Mouse (Mus musculus) CH12.LX (cell line): ENCODE results near the gene Ccdc40. TPM values are rescaled to one million over a fixed set of nuclear protein-coding genes. Genes with fewer than 3 reads are reported as not detected.

Experiments used
- DNase-seq: peaks from one replicate; pipeline ENCODE4 v3.0.0-alpha.2; 2013; ENCODE audit errors: extremely low read depth
- H3K27ac ChIP-seq: 2 replicates; pipeline ENCODE4 v1.5.1; 2012; ENCODE audit warnings: low read depth, mild to moderate bottlenecking, control low read depth, moderate library complexity; ENCODE audit not compliant: insufficient read depth
- H3K27me3 ChIP-seq: replicated peaks from 2 replicates; pipeline ENCODE3; 2012; ENCODE audit warnings: inconsistent platforms
- H3K36me3 ChIP-seq, 2 experiments: replicated peaks in 1 of 2; 2 replicates each; pipeline versions ENCODE3 to v1.6.1; 2012; ENCODE audit warnings: inconsistent platforms in 1 of 2, low read length in 1 of 2, mild to moderate bottlenecking in 1 of 2, mixed read lengths in 1 of 2, moderate library complexity in 1 of 2; ENCODE audit not compliant: control insufficient read depth in 1 of 2, insufficient read depth in 1 of 2
- H3K4me1 ChIP-seq, 2 experiments: 2 replicates each; pipeline ENCODE4 v1.6.1; 2012; ENCODE audit warnings: inconsistent platforms in 1 of 2, moderate library complexity in 1 of 2; ENCODE audit not compliant: insufficient read depth in 2 of 2, control insufficient read depth in 1 of 2
- H3K4me2 ChIP-seq: 2 replicates; pipeline ENCODE4 v1.6.1; 2012; ENCODE audit warnings: low read depth, mild to moderate bottlenecking, control low read depth; ENCODE audit not compliant: poor library complexity, insufficient read depth, severe bottlenecking
- H3K4me3 ChIP-seq, 3 experiments: fragments of 150-350 bp in 1 of 3; sonication (generic) in 1 of 3; replicated peaks in 1 of 3; 2 replicates each; pipeline versions ENCODE3 to v1.5.1; 2011 to 2012; ENCODE audit warnings: low read depth in 2 of 3, low read length in 2 of 3, mild to moderate bottlenecking in 2 of 3, moderate library complexity in 2 of 3, control low read depth in 1 of 3, improper control_type of control experiment in 1 of 3, inconsistent platforms in 1 of 3, mixed read lengths in 1 of 3; ENCODE audit not compliant: poor library complexity in 1 of 3
- H3K79me2 ChIP-seq: replicated peaks from 2 replicates; pipeline ENCODE4 v1.6.1; 2012; ENCODE audit warnings: mild to moderate bottlenecking, moderate library complexity; ENCODE audit not compliant: control insufficient read depth, poor library complexity, insufficient read depth, severe bottlenecking; ENCODE audit errors: extremely low read depth
- H3K9ac ChIP-seq: 2 replicates; pipeline ENCODE4 v1.6.1; 2012; ENCODE audit warnings: low read depth, mild to moderate bottlenecking, control low read depth, moderate library complexity; ENCODE audit not compliant: insufficient read depth
- H3K9me3 ChIP-seq: replicated peaks from 2 replicates; pipeline ENCODE3; 2012; ENCODE audit warnings: low read length, inconsistent platforms, mixed read lengths
- BHLHE40 ChIP-seq: IDR thresholded peaks from 2 replicates; pipeline ENCODE4 v1.6.1; 2011; ENCODE audit warnings: mild to moderate bottlenecking, low read depth, low read length, improper control_type of control experiment
- CHD1 ChIP-seq: IDR thresholded peaks from 2 replicates; pipeline ENCODE4 v1.6.1; 2012; ENCODE audit warnings: low read depth, low read length, improper control_type of control experiment, inconsistent platforms
- CHD2 ChIP-seq: IDR thresholded peaks from 2 replicates; pipeline ENCODE4 v1.6.1; 2011; ENCODE audit warnings: low read length, improper control_type of control experiment
- CTCF ChIP-seq, 2 experiments: IDR thresholded peaks in 1 of 2; conservative IDR thresholded peaks in 1 of 2; 2 replicates each; pipeline ENCODE4 v1.5.1; 2011 to 2012; ENCODE audit warnings: low read depth in 2 of 2, low read length in 2 of 2, improper control_type of control experiment in 1 of 2, inconsistent platforms in 1 of 2, mild to moderate bottlenecking in 1 of 2, moderate library complexity in 1 of 2
- E2F4 ChIP-seq: IDR thresholded peaks from 2 replicates; pipeline ENCODE4 v1.6.1; 2011; ENCODE audit warnings: low read depth, low read length, improper control_type of control experiment; ENCODE audit not compliant: insufficient replicate concordance
- EP300 ChIP-seq: IDR thresholded peaks from 2 replicates; pipeline ENCODE4 v1.6.1; 2011; ENCODE audit warnings: low read length, improper control_type of control experiment
- HCFC1 ChIP-seq: IDR thresholded peaks from 2 replicates; pipeline ENCODE4 v1.6.1; 2012; ENCODE audit warnings: low read depth, mild to moderate bottlenecking, inconsistent platforms, low read length, improper control_type of control experiment
- IRF4 ChIP-seq: IDR thresholded peaks from 2 replicates; pipeline ENCODE4 v1.6.1; 2014; ENCODE audit warnings: low read depth, mild to moderate bottlenecking, inconsistent platforms, low read length, improper control_type of control experiment
- JUN ChIP-seq: IDR thresholded peaks from 2 replicates; pipeline ENCODE4 v1.6.1; 2011; ENCODE audit warnings: low read depth, mild to moderate bottlenecking, low read length, improper control_type of control experiment, moderate library complexity; ENCODE audit not compliant: insufficient read depth
- JUND ChIP-seq: conservative IDR thresholded peaks from 2 replicates; pipeline ENCODE4 v1.6.1; 2011; ENCODE audit warnings: low read depth, low read length, improper control_type of control experiment
- KAT2A ChIP-seq: IDR thresholded peaks from 2 replicates; pipeline ENCODE4 v1.6.1; 2012; ENCODE audit warnings: low read length, improper control_type of control experiment, inconsistent platforms; ENCODE audit not compliant: insufficient replicate concordance
- MAFK ChIP-seq: IDR thresholded peaks from 2 replicates; pipeline ENCODE4 v1.6.1; 2011; ENCODE audit warnings: low read length, improper control_type of control experiment; ENCODE audit not compliant: insufficient replicate concordance
- MAZ ChIP-seq: IDR thresholded peaks from 2 replicates; pipeline ENCODE4 v1.6.1; 2012; ENCODE audit warnings: low read depth, mild to moderate bottlenecking, inconsistent platforms, low read length, improper control_type of control experiment, moderate library complexity
- MEF2A ChIP-seq: IDR thresholded peaks from 2 replicates; pipeline ENCODE4 v1.6.1; 2014; ENCODE audit warnings: low read depth, mild to moderate bottlenecking, inconsistent platforms, low read length, improper control_type of control experiment, borderline replicate concordance
- MXI1 ChIP-seq: IDR thresholded peaks from 2 replicates; pipeline ENCODE4 v1.6.1; 2011; ENCODE audit warnings: mild to moderate bottlenecking, low read depth, low read length, improper control_type of control experiment
- MYC ChIP-seq: IDR thresholded peaks from 2 replicates; pipeline ENCODE4 v1.6.1; 2011; ENCODE audit warnings: low read depth, mild to moderate bottlenecking, improper control_type of control experiment, low read length
- NELFE ChIP-seq: IDR thresholded peaks from 2 replicates; pipeline ENCODE4 v1.6.1; 2011; ENCODE audit warnings: low read depth, low read length, improper control_type of control experiment
- PAX5 ChIP-seq: IDR thresholded peaks from 2 replicates; pipeline ENCODE4 v1.6.1; 2012; ENCODE audit warnings: low read length, inconsistent platforms, mixed read lengths
- POLR2AphosphoS2 ChIP-seq: IDR thresholded peaks from 2 replicates; pipeline ENCODE4 v1.6.1; 2011; ENCODE audit warnings: low read depth, low read length, improper control_type of control experiment
- RAD21 ChIP-seq: IDR thresholded peaks from 2 replicates; pipeline ENCODE4 v1.6.1; 2011; ENCODE audit warnings: low read depth, mild to moderate bottlenecking, low read length, improper control_type of control experiment, moderate library complexity
- SIN3A ChIP-seq: IDR thresholded peaks from 2 replicates; pipeline ENCODE4 v1.6.1; 2012; ENCODE audit warnings: low read length, improper control_type of control experiment, inconsistent platforms
- TCF12 ChIP-seq: IDR thresholded peaks from 2 replicates; pipeline ENCODE4 v1.6.1; 2014; ENCODE audit warnings: low read depth, mild to moderate bottlenecking, inconsistent platforms, low read length, improper control_type of control experiment
- USF1 ChIP-seq: IDR thresholded peaks from 2 replicates; pipeline ENCODE4 v1.6.1; 2014; ENCODE audit warnings: low read depth, mild to moderate bottlenecking, inconsistent platforms, low read length, improper control_type of control experiment
- ZC3H11A ChIP-seq: IDR thresholded peaks from 2 replicates; pipeline ENCODE4 v1.6.1; 2012; ENCODE audit warnings: low read depth, mild to moderate bottlenecking, inconsistent platforms, low read length, improper control_type of control experiment
- ZNF384 ChIP-seq: IDR thresholded peaks from 2 replicates; pipeline ENCODE4 v1.6.1; 2012; ENCODE audit warnings: low read depth, low read length, improper control_type of control experiment, inconsistent platforms
- dilution Hi-C: fragments of 300-500 bp; cut with MboI; formaldehyde crosslinking; loops from 2 replicates; pipeline ENCODE4 v1.14.3; 2020; ENCODE audit warnings: low sequenced_read_pairs; ENCODE audit not compliant: extremely low pct_unique_long_range_greater_than_20kb, extremely low pct_ligation_motif_present
- in situ Hi-C: fragments of 300-500 bp; cut with MboI; formaldehyde crosslinking; loops from 3 replicates; pipeline ENCODE4 v1.14.3; 2019; ENCODE audit warnings: low sequenced_read_pairs, low pct_ligation_motif_present, low pct_unique_long_range_greater_than_20kb, mixed read lengths
- polyA plus RNA-seq: library from polyadenylated mRNA; unstranded; fragments of >175 nt; gene quantifications from 2 replicates; pipeline ENCODE4 v1.2.1, GENCODE M21; 2012; ENCODE audit warnings: low read depth; ENCODE audit not compliant: insufficient read length
- total RNA-seq, 2 experiments: library from RNA; depleted of rRNA; stranded (reverse); fragments of 300-350 nt in 1 of 2; fragments of >200 nt in 1 of 2; gene quantifications; 2 replicates each; pipeline ENCODE4 v1.2.3; 2012 to 2014

The Ccdc40 gene
- total and polyA plus RNA-seq, 3 experiments: 0.97 to 1.4 (median 1.3) TPM

DNA sequence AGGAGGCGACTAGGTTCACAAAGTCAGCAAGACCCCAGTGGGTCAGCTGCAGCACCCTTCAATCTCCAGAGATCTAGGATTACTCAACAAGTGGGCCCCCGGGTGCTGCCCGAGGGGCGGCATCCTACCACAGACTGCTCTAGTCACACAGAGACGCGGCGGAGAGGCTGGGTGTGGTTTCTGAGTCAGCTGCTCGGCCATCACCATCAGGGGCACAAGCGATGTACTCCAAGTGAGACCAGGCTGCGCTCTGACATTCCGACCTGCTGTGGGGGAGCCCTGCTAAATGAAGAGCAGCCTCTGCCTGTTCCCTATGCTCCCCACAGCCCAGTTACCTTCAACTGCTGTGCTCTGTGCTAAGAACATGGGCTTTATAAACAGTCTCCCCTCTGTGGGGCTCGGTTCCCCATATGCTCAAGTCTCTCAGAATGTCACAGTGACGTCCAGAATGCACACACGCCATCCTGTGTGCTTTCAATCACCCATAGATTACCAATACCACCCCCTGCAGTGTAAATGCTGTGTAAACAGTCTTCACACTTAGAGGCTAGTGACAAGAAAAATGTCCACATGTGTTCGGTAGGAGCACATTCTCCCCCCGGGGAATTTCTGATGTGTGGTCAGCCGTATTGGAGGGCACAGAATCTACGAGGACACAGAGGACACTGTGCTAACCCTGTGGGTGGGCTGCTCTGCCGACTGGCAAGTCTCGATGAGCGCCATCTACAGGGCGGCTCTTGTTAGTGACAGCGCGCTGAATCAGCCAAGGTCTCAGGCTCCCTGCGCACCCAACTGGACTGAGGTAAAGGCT lies 41.2 kb upstream of the Ccdc40 start (continued):
- peak; percentile 73; the same call in 1 of the 2 replicates for TF ChIP-seq SIN3A
- peak; percentile 67 for TF ChIP-seq MEF2A
- TF ChIP-seq TCF12: peak; percentile 63; the same call in 1 of the 2 replicates
- TF ChIP-seq CHD2: peak; percentile 45; the same call in 1 of the 2 replicates
- TF ChIP-seq CHD1: peak; percentile 65; the same call in 1 of the 2 replicates
- peak; percentile 70; the same call in 1 of the 2 replicates for TF ChIP-seq MXI1
- peak; percentile 30; the same call in 1 of the 2 replicates for TF ChIP-seq IRF4
- TF ChIP-seq MYC: peak; percentile 76; the same call in 1 of the 2 replicates
- TF ChIP-seq, all 38 proteins: peak for 26

DNA sequence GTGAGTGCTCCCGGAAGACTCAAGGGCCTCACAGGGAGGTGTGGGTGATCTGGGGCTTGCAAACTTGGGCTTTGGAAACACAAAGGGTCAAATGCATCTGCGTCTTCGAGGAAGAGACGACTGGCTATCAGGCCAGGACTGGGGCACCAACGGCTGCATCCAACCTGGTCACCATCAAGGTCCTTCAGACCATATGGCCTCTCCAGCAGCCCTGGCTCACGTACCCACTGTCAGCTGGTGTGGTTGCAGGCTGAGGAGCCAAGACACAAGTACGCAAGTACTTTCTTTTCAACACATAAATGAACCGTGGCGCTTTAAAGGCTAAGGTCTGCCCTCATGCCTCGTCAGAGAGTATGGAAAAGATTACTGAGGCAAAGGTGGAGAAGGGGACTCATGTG lies 40.6 kb upstream of the Ccdc40 start:
- Histone ChIP-seq H3K4me3 (no peak overlapping the region), H3K79me2 (no peaks in the 10 kb centered on the region), H3K4me2 (no peak overlapping the region), H3K27ac (peak overlapping the region; percentile 1; the same call in 1 of the 2 replicates)
- dilution Hi-C loops (no loop called here), in situ Hi-C loops (loop anchor here (5.0 to 10.0 kb wide), 3 partner anchors 35 to 135 kb away; no protein-coding TSS in a partner anchor)
- no peak for DNase-seq
- TF ChIP-seq MAFK (no peak), JUN (no peak), SIN3A (no peak), CTCF (conservative IDR thresholded peaks at IDR 0.05 in 1 of 2, IDR thresholded peaks at IDR 0.05 in 1 of 2; ENCODE audit: low read depth in 2 of 2, low read length in 2 of 2) (no peak; a peak in 1 of 4 replicates), MAZ (no peak), USF1 (no peak), NELFE (no peak), MEF2A (no peak), BHLHE40 (no peak), ZC3H11A (no peak), EP300 (no peak), ZNF384 (no peak), RAD21 (no peak), KAT2A (no peak), JUND (no peak), POLR2AphosphoS2 (no peak), CHD2 (no peak), HCFC1 (no peak), E2F4 (no peak), PAX5 (no peak)
- TF ChIP-seq, all 38 proteins: peak for 0
- Histone ChIP-seq H3K9ac (no peak overlapping the region), H3K27me3 (no peaks in the 10 kb centered on the region), H3K4me1 (peaks cover 55 to 76% of the 10 kb centered on the region in 2 experiments), H3K9me3 (no peaks in the 10 kb centered on the region), H3K36me3 (peaks cover 2 to 4% of the 10 kb centered on the region in 2 experiments)
